ENCODE assay signal across 8 mouse cellular contexts in genomic region chr2:120404823-120405765, GRCm38 (mm10). TPM values are rescaled to one million over a fixed set of nuclear protein-coding genes. Genes with fewer than 3 reads are reported as not detected.
A peak's percentile ranks its signal among the peaks of the same experiment; 100 is the strongest.
DNase-seq lines count a peak whose midpoint lies in the region; ATAC-seq and TF ChIP-seq lines count a peak whose summit lies in the region.

No protein-coding gene starts in this region.

- no peak for DNase-seq in testis, postnatal 14 days (ENCODE audit: low spot score)
- peak; percentile 52 for DNase-seq in kidney, adult 18-20 months
- DNase-seq in lung, postnatal 10 days: peak; percentile 4
- DNase-seq in thymus, postnatal 0 days (ENCODE audit: low spot score): peak; percentile 54
- no peak for DNase-seq in left cerebral cortex, adult 8-10 months (ENCODE audit: low spot score in 2 of 2)
- no peak for DNase-seq in ovary, postnatal 10 days (ENCODE audit: low spot score)

- no peaks in the 10 kb centered on the region for H3K9me3 ChIP-seq in forebrain, embryonic 13.5 days (replicated peaks)

- no peak for TF ChIP-seq POLR2A in testis, adult 2 months (IDR thresholded peaks at IDR 0.05; ENCODE audit: control insufficient read depth, low read depth, low read length)

- H3K27me3 ChIP-seq in testis, adult 2 months (ENCODE audit: control insufficient read depth, insufficient read depth, low read length): no peaks in the 10 kb centered on the region
- H3K27me3 ChIP-seq in forebrain, embryonic 13.5 days: no peaks in the 10 kb centered on the region

- peaks cover 3% of the 10 kb centered on the region for H3K4me1 ChIP-seq in testis, adult 2 months (ENCODE audit: control insufficient read depth, insufficient read depth, low read length)
- peaks cover 18% of the 10 kb centered on the region for H3K4me1 ChIP-seq in forebrain, embryonic 13.5 days

- TF ChIP-seq CTCF in testis, adult 2 months (IDR thresholded peaks at IDR 0.05; ENCODE audit: control insufficient read depth, insufficient read depth, insufficient replicate concordance, low read depth, low read length): no peak

- H3K36me3 ChIP-seq in testis, adult 2 months (ENCODE audit: control insufficient read depth, insufficient read depth, low read length): no peaks in the 10 kb centered on the region; the same call in 1 of the 2 replicates
- no peaks in the 10 kb centered on the region for H3K36me3 ChIP-seq in forebrain, embryonic 13.5 days (ENCODE audit: poor library complexity, severe bottlenecking)

- ATAC-seq in forebrain, embryonic 13.5 days: no peak

- peak overlapping the region; percentile 97 for H3K4me3 ChIP-seq in testis, adult 2 months (ENCODE audit: control insufficient read depth, low read depth, low read length)
- H3K4me3 ChIP-seq in forebrain, embryonic 13.5 days: peak overlapping the region; percentile 83

- H3K27ac ChIP-seq in testis, adult 2 months (ENCODE audit: control insufficient read depth, insufficient read depth, low read depth, low read length): peak overlapping the region; percentile 95
- peak overlapping the region; percentile 89; the same call in 1 of the 2 replicates for H3K27ac ChIP-seq in forebrain, embryonic 13.5 days

- H3K9ac ChIP-seq in forebrain, embryonic 13.5 days: peak overlapping the region; percentile 75

- H3K4me2 ChIP-seq in forebrain, embryonic 13.5 days: peak overlapping the region; percentile 80

- WGBS in forebrain, embryonic 13.5 days: 35% methylated on average over 14 of the region's 14 CpGs

RNA-seq across cellular contexts. Expression of gene Tmem87a, which starts 1.2 kb away (rescaled TPM):
- polyA plus RNA-seq in testis, adult 2 months (2012; rRNA removed): 6.7 and 7.2 TPM in 2 replicates
- 7.4 and 9.0 TPM in 2 replicates for polyA plus RNA-seq in forebrain, embryonic 13.5 days (2015; fragmentation: Nextera tagmentation; extraction: Ambion mirVana)
- polyA plus RNA-seq in thymus, postnatal 0 days (2015; fragmentation: Nextera tagmentation; extraction: Ambion mirVana): 21.7 and 26.1 TPM in 2 replicates
- total RNA-seq in left cerebral cortex, adult 8-10 months (2022): 10 to 100 TPM; 36.3 to 37.0 (median 36.4) TPM

RNA-seq across cellular contexts. Expression of gene Ganc, which starts 1.4 kb away (rescaled TPM):
- polyA plus RNA-seq in testis, adult 2 months (2012; rRNA removed): 7.2 and 8.4 TPM in 2 replicates
- polyA plus RNA-seq in forebrain, embryonic 13.5 days (2015; fragmentation: Nextera tagmentation; extraction: Ambion mirVana): 9.5 and 10.7 TPM in 2 replicates
- polyA plus RNA-seq in thymus, postnatal 0 days (2015; fragmentation: Nextera tagmentation; extraction: Ambion mirVana): 24.1 and 31.9 TPM in 2 replicates
- total RNA-seq in left cerebral cortex, adult 8-10 months (2022): 10 to 100 TPM; 14.2 to 18.3 (median 16.2) TPM

RNA-seq across cellular contexts. Expression of gene Capn3, which starts 50.7 kb away (rescaled TPM):
- polyA plus RNA-seq in testis, adult 2 months (2012; rRNA removed): 0.75 and 1.2 TPM in 2 replicates
- polyA plus RNA-seq in forebrain, embryonic 13.5 days (2015; fragmentation: Nextera tagmentation; extraction: Ambion mirVana): 1.6 and 1.7 TPM in 2 replicates
- polyA plus RNA-seq in thymus, postnatal 0 days (2015; fragmentation: Nextera tagmentation; extraction: Ambion mirVana): 90.9 and 99.1 TPM in 2 replicates
- total RNA-seq in left cerebral cortex, adult 8-10 months (2022): 10 to 100 TPM in 1 of 4 experiments, 1 to 10 TPM in 3; 3.5 to 12.5 (median 5.0) TPM

RNA-seq across cellular contexts. Expression of gene Vps39, which starts 52.2 kb away (rescaled TPM):
- 10.6 and 11.4 TPM in 2 replicates for polyA plus RNA-seq in testis, adult 2 months (2012; rRNA removed)
- polyA plus RNA-seq in forebrain, embryonic 13.5 days (2015; fragmentation: Nextera tagmentation; extraction: Ambion mirVana): 37.3 and 44.4 TPM in 2 replicates
- 25.4 and 25.7 TPM in 2 replicates for polyA plus RNA-seq in thymus, postnatal 0 days (2015; fragmentation: Nextera tagmentation; extraction: Ambion mirVana)
- 10 to 100 TPM; 64.7 to 71.1 (median 69.0) TPM for total RNA-seq in left cerebral cortex, adult 8-10 months (2022)

Comparison
In these comparisons a context has a peak if more than half of its experiments do, and no peak if none do; other contexts are left out.
1. DNase-seq: peak in kidney, adult 18-20 months (single experiment), lung, postnatal 10 days (single experiment) and thymus, postnatal 0 days (single experiment); none in testis, postnatal 14 days (single experiment), left cerebral cortex, adult 8-10 months (0 of 2) and ovary, postnatal 10 days (single experiment).
2. RNA of gene Capn3, which starts 50.7 kb away (polyA plus RNA-seq): 90.9 to 99.1 TPM in thymus, postnatal 0 days; 1.6 to 1.7 TPM in forebrain, embryonic 13.5 days and 0.75 to 1.2 TPM in testis, adult 2 months; every median in the first group is over 10 times any median in the second.